Mouse (Mus musculus): ENCODE data around the gene Acp4.
"Not testable (repeated sequence)": the region's sequence is repeated elsewhere in the genome, so short reads cannot be mapped to it uniquely, and the experiment has no call there.

The Acp4 gene

GRCm38 (mm10) chr7:44262791-44263643 lies 5.8 kb upstream of the Acp4 start:
- DNase-seq, result peak; percentile 97

GRCm38 (mm10) chr7:44261147-44261546 lies 4.0 kb upstream of the Acp4 start, which contains the start of gene Gm15517:
Gene Gm15517, plus strand, starts transcription at chr7:44261447.
- DNase-seq, result no peak

- DNase-seq, result no peak
Measured at GRCm38 (mm10) chr7:44260410-44260809, 3.2 kb upstream of the Acp4 start.

GRCm38 (mm10) chr7:44254930-44255329 lies 2.2 kb downstream of the Acp4 start:
- no peak for DNase-seq

- DNase-seq, result no peak
Measured at GRCm38 (mm10) chr7:44253023-44253616, 4.1 kb downstream of the Acp4 start.

- DNase-seq, result not testable (repeated sequence)
Measured at GRCm38 (mm10) chr7:44250732-44251275, 6.4 kb downstream of the Acp4 start.

- no peak for DNase-seq
Measured at GRCm38 (mm10) chr7:44249248-44249647, 7.9 kb downstream of the Acp4 start.

- no peak for DNase-seq
Measured at GRCm38 (mm10) chr7:44247971-44248370, 9.2 kb downstream of the Acp4 start.

GRCm38 (mm10) chr7:44246984-44247470 lies 10.2 kb downstream of the Acp4 start:
- no peak for DNase-seq

GRCm38 (mm10) chr7:44246055-44246983 lies 10.9 kb downstream of the Acp4 start, which contains the start of the genes 1700028J19Rik and 2410002F23Rik:
Gene 1700028J19Rik, minus strand, starts transcription at chr7:44246695.
Gene 2410002F23Rik, plus strand, starts transcription at chr7:44246722.
- DNase-seq, result peak; percentile 91

GRCm38 (mm10) chr7:44244080-44244479 lies 13.1 kb downstream of the Acp4 start:
- no peak for DNase-seq

- DNase-seq, result no peak
Measured at GRCm38 (mm10) chr7:44241163-44241562, 16.0 kb downstream of the Acp4 start.

- DNase-seq, result no peak
Measured at GRCm38 (mm10) chr7:44240712-44241111, 16.5 kb downstream of the Acp4 start.

GRCm38 (mm10) chr7:44239913-44240312 lies 17.3 kb downstream of the Acp4 start:
- no peak for DNase-seq

- DNase-seq, result no peak
Measured at GRCm38 (mm10) chr7:44235909-44236308, 21.3 kb downstream of the Acp4 start, which contains the start of gene Gm36864. Gene Gm36864, plus strand, starts transcription at chr7:44236177.

- no peak for DNase-seq
Measured at GRCm38 (mm10) chr7:44225076-44225475, 32.1 kb downstream of the Acp4 start, which contains the start of gene Klk1. Gene Klk1, plus strand, starts transcription at chr7:44225360.

GRCm38 (mm10) chr7:44222335-44222734 lies 34.8 kb downstream of the Acp4 start:
- not testable (repeated sequence) for DNase-seq

- not testable (repeated sequence) for DNase-seq
Measured at GRCm38 (mm10) chr7:44221601-44222000, 35.6 kb downstream of the Acp4 start.

GRCm38 (mm10) chr7:44215645-44216044 lies 41.5 kb downstream of the Acp4 start, which contains the start of gene Klk1b5:
Gene Klk1b5, plus strand, starts transcription at chr7:44215945.
- no peak for DNase-seq

- DNase-seq, result no peak
Measured at GRCm38 (mm10) chr7:44208307-44208706, 48.9 kb downstream of the Acp4 start.

- DNase-seq, result not testable (repeated sequence)
Measured at GRCm38 (mm10) chr7:44207135-44207534, 50.0 kb downstream of the Acp4 start, which contains the start of gene Klk1b4. Gene Klk1b4, plus strand, starts transcription at chr7:44207435.
